Comparison of ENCODE assay signal across 8 mouse cellular contexts in the genomic region with DNA sequence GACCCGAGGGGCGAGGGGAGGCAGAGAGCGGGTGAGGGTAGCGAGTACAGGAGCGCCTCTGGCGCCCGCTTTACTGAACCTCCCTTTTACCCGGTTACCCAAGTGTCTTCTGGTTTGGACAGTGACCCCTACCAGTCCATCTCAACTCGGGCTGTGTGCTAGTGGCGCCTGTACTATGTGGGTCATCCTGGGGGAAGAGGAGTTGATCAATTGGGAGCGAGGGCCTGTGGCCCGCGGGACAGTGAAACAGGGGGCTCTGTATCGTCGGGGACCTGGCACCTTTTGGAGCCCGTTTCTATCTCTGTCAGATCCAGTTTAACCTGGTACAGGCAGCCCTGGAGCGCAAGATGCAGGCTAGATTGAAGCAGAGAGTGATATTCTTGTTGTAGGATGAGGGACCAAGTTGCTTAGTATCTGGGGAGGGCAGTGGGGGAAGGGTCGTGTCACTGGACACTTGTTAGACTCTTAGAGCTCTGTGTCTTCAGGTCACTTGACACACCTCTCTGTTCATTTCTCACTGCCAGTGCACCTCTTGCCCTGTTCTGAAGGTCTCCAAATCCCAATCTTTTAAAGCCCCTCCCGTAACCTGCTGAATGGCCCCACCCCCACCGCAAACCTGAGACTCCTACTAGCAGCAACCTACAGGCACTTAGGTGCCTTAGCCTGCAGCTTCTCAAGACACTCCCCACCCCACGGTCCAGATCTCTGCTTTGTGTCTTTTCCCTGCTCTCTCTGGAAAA. TPM values are rescaled to one million over a fixed set of nuclear protein-coding genes. Genes with fewer than 3 reads are reported as not detected.
DNase-seq lines count a peak whose midpoint lies in the region; ATAC-seq lines count a peak whose summit lies in the region.

No protein-coding gene starts in this region.

- peak overlapping the region; percentile 61 for H3K4me2 ChIP-seq in forebrain, embryonic 14.5 days (ENCODE audit: low read length)
- H3K4me2 ChIP-seq in liver, embryonic 11.5 days: peak overlapping the region; percentile 52
- H3K4me2 ChIP-seq in stomach, embryonic 16.5 days (ENCODE audit: low read depth, low read length): peak overlapping the region; percentile 60

- H3K9ac ChIP-seq in forebrain, embryonic 14.5 days (ENCODE audit: low read length): peak overlapping the region; percentile 45
- H3K9ac ChIP-seq in liver, embryonic 11.5 days (ENCODE audit: low read depth, low read length): no peak overlapping the region
- H3K9ac ChIP-seq in stomach, embryonic 16.5 days (ENCODE audit: low read length): peak overlapping the region; percentile 55

- H3K27ac ChIP-seq in forebrain, embryonic 14.5 days (ENCODE audit: low read depth, low read length): no peak overlapping the region
- no peak overlapping the region for H3K27ac ChIP-seq in liver, embryonic 11.5 days (ENCODE audit: low read depth, low read length)
- no peak overlapping the region for H3K27ac ChIP-seq in stomach, embryonic 16.5 days (ENCODE audit: low read length)

- DNase-seq in adrenal gland, postnatal 25 days: peak; percentile 1
- no peak for DNase-seq in adrenal gland, adult 8-10 months
- DNase-seq in layer of hippocampus, postnatal 10 days (ENCODE audit: low spot score in 2 of 2): peak; percentile 26 to 30
- no peak for DNase-seq in layer of hippocampus, adult 9-11 months
- DNase-seq in forebrain, embryonic 14.5 days (ENCODE audit: low spot score): peak; percentile 11
- peak; percentile 31 for DNase-seq in liver, embryonic 11.5 days (ENCODE audit: low spot score)

- H3K4me1 ChIP-seq in forebrain, embryonic 14.5 days (ENCODE audit: control insufficient read depth, insufficient read depth, low read length): no peaks in the 10 kb centered on the region
- H3K4me1 ChIP-seq in liver, embryonic 11.5 days (replicated peaks; ENCODE audit: control insufficient read depth, insufficient read depth, low read length): no peaks in the 10 kb centered on the region
- H3K4me1 ChIP-seq in stomach, embryonic 16.5 days (ENCODE audit: control insufficient read depth, insufficient read depth, low read length): no peaks in the 10 kb centered on the region

- WGBS in forebrain, embryonic 14.5 days: 29% methylated on average over 21 of the region's 21 CpGs
- 11% methylated on average over 21 of the region's 21 CpGs for WGBS in liver, embryonic 11.5 days
- WGBS in stomach, embryonic 16.5 days: 11% methylated on average over 21 of the region's 21 CpGs

- H3K36me3 ChIP-seq in forebrain, embryonic 14.5 days (ENCODE audit: control insufficient read depth, insufficient read depth, low read length): no peaks in the 10 kb centered on the region
- H3K36me3 ChIP-seq in liver, embryonic 11.5 days (ENCODE audit: control insufficient read depth, insufficient read depth, low read length): no peaks in the 10 kb centered on the region
- H3K36me3 ChIP-seq in stomach, embryonic 16.5 days (ENCODE audit: control insufficient read depth, insufficient read depth, low read length): no peaks in the 10 kb centered on the region

- ATAC-seq in forebrain, embryonic 14.5 days: peak; percentile 76
- peak; percentile 53 for ATAC-seq in liver, embryonic 11.5 days (replicated peaks; ENCODE audit: low FRiP score)
- ATAC-seq in stomach, embryonic 16.5 days (ENCODE audit: insufficient read depth, low FRiP score): peak; percentile 56
- no peak for ATAC-seq in erythroid progenitor cell, adult 5-6 weeks (replicated peaks; ENCODE audit: low FRiP score, poor library complexity, severe bottlenecking)

- H3K9me3 ChIP-seq in forebrain, embryonic 14.5 days (replicated peaks; ENCODE audit: control insufficient read depth, low read length): no peaks in the 10 kb centered on the region
- no peaks in the 10 kb centered on the region for H3K9me3 ChIP-seq in liver, embryonic 11.5 days (ENCODE audit: control insufficient read depth, low read length)
- H3K9me3 ChIP-seq in stomach, embryonic 16.5 days (replicated peaks; ENCODE audit: control insufficient read depth, low read length): no peaks in the 10 kb centered on the region

- H3K4me3 ChIP-seq in forebrain, embryonic 14.5 days (ENCODE audit: low read depth, low read length): peak overlapping the region; percentile 39
- peak overlapping the region; percentile 36 for H3K4me3 ChIP-seq in liver, embryonic 11.5 days (ENCODE audit: low read depth, low read length)
- peak overlapping the region; percentile 47 for H3K4me3 ChIP-seq in stomach, embryonic 16.5 days (replicated peaks; ENCODE audit: low read length)

- H3K27me3 ChIP-seq in forebrain, embryonic 14.5 days (replicated peaks; ENCODE audit: control insufficient read depth, insufficient read depth, low read length): no peaks in the 10 kb centered on the region; the same call in 1 of the 2 replicates
- peaks cover 29% of the 10 kb centered on the region for H3K27me3 ChIP-seq in liver, embryonic 11.5 days (replicated peaks; ENCODE audit: control insufficient read depth, insufficient read depth, low read length)
- H3K27me3 ChIP-seq in stomach, embryonic 16.5 days (ENCODE audit: control insufficient read depth, insufficient read depth, low read length): no peaks in the 10 kb centered on the region; the same call in 1 of the 2 replicates

RNA-seq across cellular contexts. Expression of gene Rtl4, which starts 0.6 kb away (rescaled TPM):
- 2.4 and 3.4 TPM in 2 replicates for total RNA-seq in adrenal gland, postnatal 25 days (2021)
- total RNA-seq in adrenal gland, adult 8-10 months (2022): 1 to 10 TPM; 1.9 to 4.7 (median 3.1) TPM
- total RNA-seq in layer of hippocampus, postnatal 10 days (2021): 1 to 10 TPM; 3.3 to 3.6 TPM
- polyA plus RNA-seq in forebrain, embryonic 14.5 days (2014; fragmentation: Nextera tagmentation; extraction: Ambion mirVana): 0.24 and 0.82 TPM in 2 replicates
- 0.67 and 0.73 TPM in 2 replicates for polyA plus RNA-seq in liver, embryonic 11.5 days (2014; fragmentation: Nextera tagmentation; extraction: Ambion mirVana)
- 0.65 and 0.93 TPM in 2 replicates for polyA plus RNA-seq in stomach, embryonic 16.5 days (2015; fragmentation: Nextera tagmentation; extraction: Ambion mirVana)
- not detected in 2 replicates for total RNA-seq in erythroid progenitor cell, adult 5-6 weeks (2015; ENCODE audit: low replicate concordance)
- not detected in 2 replicates for total RNA-seq in erythroid progenitor cell, adult 5-6 weeks (2017; ENCODE audit: low replicate concordance)

RNA-seq across cellular contexts. Expression of gene Trpc5, which starts 1.3 kb away (rescaled TPM):
- 1.4 and 2.6 TPM in 2 replicates for total RNA-seq in adrenal gland, postnatal 25 days (2021)
- total RNA-seq in adrenal gland, adult 8-10 months (2022): 1 to 10 TPM; 3.1 to 4.6 (median 4.0) TPM
- 10 to 100 TPM; 42.5 to 45.0 TPM for total RNA-seq in layer of hippocampus, postnatal 10 days (2021)
- polyA plus RNA-seq in forebrain, embryonic 14.5 days (2014; fragmentation: Nextera tagmentation; extraction: Ambion mirVana): 0.63 and 0.98 TPM in 2 replicates
- polyA plus RNA-seq in liver, embryonic 11.5 days (2014; fragmentation: Nextera tagmentation; extraction: Ambion mirVana): 0.08 and 0.26 TPM in 2 replicates
- 0.24 and 0.40 TPM in 2 replicates for polyA plus RNA-seq in stomach, embryonic 16.5 days (2015; fragmentation: Nextera tagmentation; extraction: Ambion mirVana)
- total RNA-seq in erythroid progenitor cell, adult 5-6 weeks (2015; ENCODE audit: low replicate concordance): not detected in 2 replicates
- not detected in 2 replicates for total RNA-seq in erythroid progenitor cell, adult 5-6 weeks (2017; ENCODE audit: low replicate concordance)

Comparison
In these comparisons a context has a peak if more than half of its experiments do, and no peak if none do; other contexts are left out.
1. DNase-seq: peak in adrenal gland, postnatal 25 days (single experiment), layer of hippocampus, postnatal 10 days (2 of 2), forebrain, embryonic 14.5 days (single experiment) and liver, embryonic 11.5 days (single experiment); none in adrenal gland, adult 8-10 months (single experiment) and layer of hippocampus, adult 9-11 months (single experiment).
2. RNA of gene Trpc5, which starts 1.3 kb away (total RNA-seq): 42.5 to 45.0 TPM in layer of hippocampus, postnatal 10 days; 3.1 to 4.6 TPM in adrenal gland, adult 8-10 months, 1.4 to 2.6 TPM in adrenal gland, postnatal 25 days and not detected in erythroid progenitor cell, adult 5-6 weeks; every median in the first group is over 4 times any median in the second.
3. Peak in every context shown above with its lines, with median percentiles within 50 percentile points of each other: H3K4me2 ChIP-seq and H3K4me3 ChIP-seq.